Mouse (Mus musculus) stomach, postnatal 0 days (tissue): ENCODE results near the gene Scn8a.

Experiments used
- CTCF ChIP-seq: IDR thresholded peaks from 2 replicates; pipeline ENCODE4 v1.5.1; 2016; ENCODE audit warnings: antibody characterized with exemption, low read depth, mild to moderate bottlenecking, moderate library complexity
- EP300 ChIP-seq: optimal IDR thresholded peaks from 2 replicates; pipeline ENCODE3; 2016; ENCODE audit warnings: antibody characterized with exemption

GRCm38 (mm10) chr15:101091551-101091950 lies 221.9 kb downstream of the Scn8a start:
- TF ChIP-seq CTCF (no peak), EP300 (no peak)
